Mouse (Mus musculus) embryonic facial prominence, embryonic 14.5 days (tissue): ENCODE measurements around the gene Arhgef16. TPM values are rescaled to one million over a fixed set of nuclear protein-coding genes. Genes with fewer than 3 reads are reported as not detected.

Source experiments
- ATAC-seq: fragments of 200-750 bp; cut with Nextera tagmentation; 2 replicates; pipeline ENCODE4 v1.8.0; 2017; ENCODE audit warnings: low read depth, moderate number of reproducible peaks, moderate TSS enrichment
- DNase-seq: peaks from one replicate; pipeline ENCODE4 v3.0.0-alpha.2; 2015; ENCODE audit warnings: low spot score
- H3K27ac ChIP-seq: fragments of 300-500 bp; sonication (generic); replicated peaks from 2 replicates; pipeline ENCODE4 v1.5.1; 2014; ENCODE audit warnings: low read depth, mild to moderate bottlenecking, low read length, moderate library complexity
- H3K27me3 ChIP-seq: fragments of 300-500 bp; sonication (generic); replicated peaks from 2 replicates; pipeline ENCODE4 v1.6.1; 2014; ENCODE audit warnings: low read length; ENCODE audit not compliant: control insufficient read depth, insufficient read depth
- H3K36me3 ChIP-seq: fragments of 300-500 bp; sonication (generic); 2 replicates; pipeline ENCODE4 v1.6.1; 2014; ENCODE audit warnings: low read length, mixed read lengths; ENCODE audit not compliant: control insufficient read depth, insufficient read depth
- H3K4me1 ChIP-seq: fragments of 300-500 bp; sonication (generic); 2 replicates; pipeline ENCODE4 v1.6.1; 2014; ENCODE audit warnings: antibody characterized with exemption, low read length; ENCODE audit not compliant: control insufficient read depth, insufficient read depth
- H3K4me2 ChIP-seq: fragments of 300-500 bp; sonication (generic); 2 replicates; pipeline ENCODE4 v1.6.1; 2014; ENCODE audit warnings: low read depth, mild to moderate bottlenecking, low read length, moderate library complexity, mixed read lengths
- H3K4me3 ChIP-seq: fragments of 300-500 bp; sonication (generic); 2 replicates; pipeline ENCODE4 v1.5.1; 2014; ENCODE audit warnings: low read depth, mild to moderate bottlenecking, low read length
- H3K9ac ChIP-seq: fragments of 300-500 bp; sonication (generic); 2 replicates; pipeline ENCODE4 v1.6.1; 2014; ENCODE audit warnings: low read depth, mild to moderate bottlenecking, low read length, moderate library complexity, mixed read lengths
- H3K9me3 ChIP-seq: fragments of 300-500 bp; sonication (generic); 2 replicates; pipeline ENCODE4 v1.6.1; 2016; ENCODE audit warnings: low read length; ENCODE audit not compliant: control insufficient read depth
- WGBS: fragments of 180-500 bp; shearing (Covaris S2); extraction: QIAGEN DNeasy Blood & Tissue Kit; methylation state at CpG from one replicate; pipeline ENCODE4 v1.1.7; 2014; 5-methylcytosine and 5-hydroxymethylcytosine counted together
- polyA plus RNA-seq: library from polyadenylated mRNA; unstranded; fragments of >200 nt; fragmentation: Nextera tagmentation; extraction: Ambion mirVana; gene quantifications from 2 replicates; pipeline ENCODE4 v1.2.1, GENCODE M21; 2014

Arhgef16 gene
- polyA plus RNA-seq, 1 experiment from 2014 or later = 5.5 TPM

GRCm38 (mm10) chr4:154330001-154330400, 28.5 kb upstream of the Arhgef16 start:
- Histone ChIP-seq H3K9ac (no peak overlapping the region), H3K27ac (no peak overlapping the region), H3K4me3 (no peak overlapping the region), H3K4me1 (no peaks in the 10 kb centered on the region; the same call in 1 of the 2 replicates), H3K36me3 (no peaks in the 10 kb centered on the region), H3K9me3 (no peaks in the 10 kb centered on the region), H3K4me2 (no peak overlapping the region), H3K27me3 (no peaks in the 10 kb centered on the region)
- 86% methylated on average over 7 of the region's 7 CpGs for WGBS
- ATAC-seq = no peak
- DNase-seq = no peak

GRCm38 (mm10) chr4:154328836-154329235, 27.4 kb upstream of the Arhgef16 start:
- Histone ChIP-seq H3K4me3 (no peak overlapping the region), H3K27me3 (no peaks in the 10 kb centered on the region), H3K9ac (no peak overlapping the region), H3K4me2 (peak overlapping the region; percentile 5; the same call in 1 of the 2 replicates), H3K36me3 (no peaks in the 10 kb centered on the region), H3K27ac (no peak overlapping the region), H3K9me3 (no peaks in the 10 kb centered on the region), H3K4me1 (no peaks in the 10 kb centered on the region; the same call in 1 of the 2 replicates)
- peak; percentile 78 for ATAC-seq
- peak; percentile 74 for DNase-seq
- 10% methylated on average over 6 of the region's 6 CpGs for WGBS

GRCm38 (mm10) chr4:154328431-154328830, 27.0 kb upstream of the Arhgef16 start:
- ATAC-seq = no peak
- H3K36me3 ChIP-seq = no peaks in the 10 kb centered on the region

GRCm38 (mm10) chr4:154325410-154325809, 23.9 kb upstream of the Arhgef16 start:
- no peak overlapping the region for H3K4me3 ChIP-seq
- H3K4me1 ChIP-seq = no peaks in the 10 kb centered on the region
- 65% methylated on average over 4 of the region's 4 CpGs for WGBS
- H3K9ac ChIP-seq = no peak overlapping the region
- no peaks in the 10 kb centered on the region for H3K27me3 ChIP-seq
- DNase-seq (no peak), ATAC-seq (no peak)
- H3K4me2 ChIP-seq = no peak overlapping the region
- H3K9me3 ChIP-seq = no peaks in the 10 kb centered on the region
- no peak overlapping the region for H3K27ac ChIP-seq
- no peaks in the 10 kb centered on the region for H3K36me3 ChIP-seq

More at GRCm38 (mm10) chr4:154328431-154328830, 27.0 kb upstream of the Arhgef16 start:
- Histone ChIP-seq H3K4me2 (peak overlapping the region; percentile 5; the same call in 1 of the 2 replicates), H3K9ac (no peak overlapping the region), H3K27ac (no peak overlapping the region), H3K4me1 (no peaks in the 10 kb centered on the region; the same call in 1 of the 2 replicates), H3K27me3 (no peaks in the 10 kb centered on the region), H3K4me3 (no peak overlapping the region), H3K9me3 (no peaks in the 10 kb centered on the region)
- WGBS = 8% methylated on average over 12 of the region's 20 CpGs
- no peak for DNase-seq

GRCm38 (mm10) chr4:154313622-154313967, 12.1 kb upstream of the Arhgef16 start:
- Histone ChIP-seq H3K27me3 (no peaks in the 10 kb centered on the region), H3K9ac (no peak overlapping the region), H3K27ac (peak overlapping the region; percentile 28; the same call in 1 of the 2 replicates), H3K4me3 (no peak overlapping the region), H3K4me2 (no peak overlapping the region), H3K4me1 (no peaks in the 10 kb centered on the region), H3K36me3 (no peaks in the 10 kb centered on the region; the same call in 1 of the 2 replicates), H3K9me3 (no peaks in the 10 kb centered on the region)
- WGBS = 65% methylated on average over 11 of the region's 11 CpGs
- no peak for ATAC-seq
- DNase-seq = no peak

- Histone ChIP-seq H3K36me3 (no peaks in the 10 kb centered on the region), H3K27ac (peak overlapping the region; percentile 77), H3K4me3 (no peak overlapping the region), H3K9me3 (no peaks in the 10 kb centered on the region), H3K4me2 (no peak overlapping the region), H3K9ac (no peak overlapping the region), H3K4me1 (no peaks in the 10 kb centered on the region), H3K27me3 (no peaks in the 10 kb centered on the region)
- peak; percentile 73 for ATAC-seq
- peak; percentile 51 for DNase-seq
- WGBS = 26% methylated on average over 4 of the region's 4 CpGs
These were observed 11.6 kb upstream of the Arhgef16 start for GRCm38 (mm10) chr4:154312935-154313621.

DNA sequence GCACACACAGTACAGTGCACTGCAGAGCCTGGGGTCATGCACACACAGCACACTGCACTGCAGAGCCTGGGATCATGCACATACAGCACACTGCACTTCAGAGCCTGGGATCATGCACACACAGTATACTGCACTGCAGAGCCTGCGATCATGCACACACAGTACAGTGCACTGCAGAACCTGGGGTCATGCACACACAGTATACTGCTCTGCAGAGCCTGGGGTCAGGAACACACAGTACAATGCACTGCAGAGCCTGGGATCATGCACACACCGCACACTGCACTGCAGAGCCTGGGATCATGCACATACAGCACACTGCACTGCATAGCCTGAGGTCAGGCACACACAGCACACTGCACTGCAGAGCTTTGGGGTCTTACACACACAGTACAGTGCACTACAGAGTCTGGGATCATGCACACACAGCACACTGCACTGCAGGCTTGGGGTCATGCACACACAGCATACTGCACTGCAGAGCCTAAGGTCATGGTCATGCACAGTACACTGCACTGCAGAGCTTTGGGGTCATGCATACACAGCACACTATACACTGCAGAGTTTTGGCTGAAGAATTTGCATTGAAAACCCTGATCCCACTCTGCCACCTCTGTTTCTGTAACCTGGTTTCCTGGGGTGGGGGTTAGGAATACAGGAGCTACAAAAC, 10.8 kb upstream of the Arhgef16 start:
- WGBS = 83% methylated on average over 2 of the region's 2 CpGs
- no peaks in the 10 kb centered on the region for H3K9me3 ChIP-seq
- peak overlapping the region; percentile 77 for H3K27ac ChIP-seq
- ATAC-seq = 0 out of 2 replicates have a peak, but pooled peaks have one; percentile 9
- H3K4me2 ChIP-seq = no peak overlapping the region
- H3K4me3 ChIP-seq = no peak overlapping the region
- no peaks in the 10 kb centered on the region for H3K4me1 ChIP-seq
- no peak overlapping the region for H3K9ac ChIP-seq
- no peak for DNase-seq
- no peaks in the 10 kb centered on the region for H3K27me3 ChIP-seq
- H3K36me3 ChIP-seq = no peaks in the 10 kb centered on the region

DNA sequence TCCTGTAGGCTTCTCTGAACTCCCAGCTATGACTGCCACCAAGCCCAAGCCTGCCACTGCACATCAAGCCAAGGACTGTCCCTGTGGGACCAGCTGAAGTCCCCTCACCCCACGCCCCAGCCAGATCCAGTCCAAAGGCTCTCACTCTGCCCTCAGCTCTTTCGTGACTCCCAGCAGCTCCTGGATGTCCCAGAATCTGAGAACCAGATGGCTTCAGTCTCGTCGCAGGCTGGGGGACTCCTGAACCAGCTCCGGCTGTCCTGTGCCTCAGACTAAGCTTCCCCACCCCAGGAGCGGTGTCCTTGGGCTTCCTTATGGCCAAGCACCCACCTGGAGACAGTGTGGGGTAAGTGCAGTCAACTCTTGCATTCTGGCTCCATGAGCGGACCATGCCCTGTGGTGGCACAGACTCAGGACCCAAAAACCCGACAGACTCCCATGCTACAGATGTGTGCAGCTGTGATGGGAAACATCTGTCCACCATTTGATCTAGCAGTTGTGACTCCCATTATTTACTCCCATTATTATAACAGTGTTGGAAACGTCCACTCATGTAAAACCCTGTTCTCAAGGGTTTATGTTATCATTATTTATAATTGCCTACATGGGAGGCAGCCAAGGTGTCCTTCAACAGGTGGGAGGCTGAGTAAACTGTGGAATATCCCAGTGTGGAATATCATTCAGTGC, 9.2 kb upstream of the Arhgef16 start:
- Histone ChIP-seq H3K27ac (no peak overlapping the region), H3K4me1 (no peaks in the 10 kb centered on the region), H3K9me3 (no peaks in the 10 kb centered on the region), H3K27me3 (no peaks in the 10 kb centered on the region), H3K36me3 (no peaks in the 10 kb centered on the region), H3K4me3 (no peak overlapping the region), H3K4me2 (no peak overlapping the region), H3K9ac (no peak overlapping the region)
- no peak for DNase-seq
- WGBS = 68% methylated on average over 9 of the region's 9 CpGs
- ATAC-seq = no peak
